Mouse (Mus musculus): ENCODE measurements around the gene Nupl1. TPM values are rescaled to one million over a fixed set of nuclear protein-coding genes. Genes with fewer than 3 reads are reported as not detected.

The Nupl1 gene
- total RNA-seq, 2 experiments from 2014 or later = not detected

- DNase-seq (ENCODE audit: low spot score) = no peak
- intact Hi-C loops (cut with DNase I) = loop anchor here (1.0 kb wide), 1 partner anchor 14 kb away; the partner anchor contains the start of gene Mtmr6
These were observed 352 bp downstream of the Nupl1 start for GRCm38 (mm10) chr14:60250879-60251278.

GRCm38 (mm10) chr14:60250366-60250765, 865 bp downstream of the Nupl1 start:
- no peak for DNase-seq (ENCODE audit: low spot score)
- intact Hi-C loops (cut with DNase I) = no loop called here

- DNase-seq (ENCODE audit: low spot score) = no peak
- intact Hi-C loops (cut with DNase I) = no loop called here
These were observed 12.7 kb downstream of the Nupl1 start for GRCm38 (mm10) chr14:60238551-60238950.

GRCm38 (mm10) chr14:60219886-60220285, 31.3 kb downstream of the Nupl1 start:
- DNase-seq (ENCODE audit: low spot score) = no peak
- intact Hi-C loops (cut with DNase I) = no loop called here

- intact Hi-C loops (cut with DNase I) = no loop called here
- DNase-seq (ENCODE audit: low spot score) = no peak
These were observed 33.6 kb downstream of the Nupl1 start for GRCm38 (mm10) chr14:60217616-60218015.

GRCm38 (mm10) chr14:60216125-60216524, 35.1 kb downstream of the Nupl1 start:
- DNase-seq (ENCODE audit: low spot score) = no peak

GRCm38 (mm10) chr14:60215000-60215399, 36.2 kb downstream of the Nupl1 start:
- intact Hi-C loops (cut with DNase I) = no loop called here
- no peak for DNase-seq (ENCODE audit: low spot score)

More at GRCm38 (mm10) chr14:60216125-60216524, 35.1 kb downstream of the Nupl1 start:
- intact Hi-C loops (cut with DNase I) = no loop called here

GRCm38 (mm10) chr14:60214040-60214439, 37.2 kb downstream of the Nupl1 start:
- DNase-seq (ENCODE audit: low spot score) = no peak
- intact Hi-C loops (cut with DNase I) = no loop called here

GRCm38 (mm10) chr14:60209166-60209565, 42.1 kb downstream of the Nupl1 start:
- intact Hi-C loops (cut with DNase I) = no loop called here
- DNase-seq (ENCODE audit: low spot score) = no peak

- intact Hi-C loops (cut with DNase I) = no loop called here
- DNase-seq (ENCODE audit: low spot score) = no peak
These were observed 46.2 kb downstream of the Nupl1 start for GRCm38 (mm10) chr14:60204993-60205392.

- no peak for DNase-seq (ENCODE audit: low spot score)
These were observed 54.3 kb downstream of the Nupl1 start, which contains the start of gene Atp8a2 for GRCm38 (mm10) chr14:60196884-60197283. TSS of gene Atp8a2 (minus strand) at chr14:60197179.

GRCm38 (mm10) chr14:60195999-60196398, 55.2 kb downstream of the Nupl1 start:
- DNase-seq (ENCODE audit: low spot score) = no peak
- intact Hi-C loops (cut with DNase I) = no loop called here

More at GRCm38 (mm10) chr14:60196884-60197283, 54.3 kb downstream of the Nupl1 start, which contains the start of gene Atp8a2:
- intact Hi-C loops (cut with DNase I) = no loop called here

GRCm38 (mm10) chr14:60194606-60195005, 56.6 kb downstream of the Nupl1 start:
- DNase-seq (ENCODE audit: low spot score) = no peak
- intact Hi-C loops (cut with DNase I) = no loop called here

GRCm38 (mm10) chr14:60189771-60190170, 61.5 kb downstream of the Nupl1 start:
- DNase-seq (ENCODE audit: low spot score) = no peak
- intact Hi-C loops (cut with DNase I) = no loop called here

GRCm38 (mm10) chr14:60188201-60188825, 62.9 kb downstream of the Nupl1 start:
- no peak for DNase-seq (ENCODE audit: low spot score)
- intact Hi-C loops (cut with DNase I) = no loop called here

GRCm38 (mm10) chr14:60181306-60181705, 69.9 kb downstream of the Nupl1 start:
- intact Hi-C loops (cut with DNase I) = no loop called here

GRCm38 (mm10) chr14:60178571-60178955, 72.7 kb downstream of the Nupl1 start:
- no peak for DNase-seq (ENCODE audit: low spot score)
- intact Hi-C loops (cut with DNase I) = no loop called here

More at GRCm38 (mm10) chr14:60181306-60181705, 69.9 kb downstream of the Nupl1 start:
- no peak for DNase-seq (ENCODE audit: low spot score)

GRCm38 (mm10) chr14:60177614-60178570, 73.3 kb downstream of the Nupl1 start:
- no peak for DNase-seq (ENCODE audit: low spot score)
- intact Hi-C loops (cut with DNase I) = no loop called here

GRCm38 (mm10) chr14:60176891-60177613, 74.2 kb downstream of the Nupl1 start:
- intact Hi-C loops (cut with DNase I) = no loop called here
- DNase-seq (ENCODE audit: low spot score) = no peak

- no peak for DNase-seq (ENCODE audit: low spot score)
- intact Hi-C loops (cut with DNase I) = no loop called here
These were observed 74.8 kb downstream of the Nupl1 start for GRCm38 (mm10) chr14:60176469-60176890.

All from heart, postnatal 25 days (tissue).